Mouse (Mus musculus) kidney, embryonic 15.5 days (tissue): ENCODE data around the gene Cited4. TPM values are rescaled to one million over a fixed set of nuclear protein-coding genes. Genes with fewer than 3 reads are reported as not detected.
A peak's percentile ranks its signal among the peaks of the same experiment; 100 is the strongest.

ENCODE experiments used
- ATAC-seq: fragments of 200-750 bp; cut with Nextera tagmentation; replicated peaks from 2 replicates; pipeline ENCODE4 v1.8.0; 2017; ENCODE audit warnings: moderate TSS enrichment; ENCODE audit not compliant: low FRiP score
- H3K27ac ChIP-seq: fragments of 300-500 bp; sonication (generic); 2 replicates; pipeline ENCODE4 v1.5.1; 2015; ENCODE audit warnings: mild to moderate bottlenecking, inconsistent platforms
- H3K27me3 ChIP-seq: fragments of 300-500 bp; sonication (generic); 2 replicates; pipeline ENCODE4 v1.6.1; 2015; ENCODE audit warnings: inconsistent platforms
- H3K36me3 ChIP-seq: fragments of 300-500 bp; sonication (generic); 2 replicates; pipeline ENCODE4 v1.6.1; 2015; ENCODE audit warnings: inconsistent platforms
- H3K4me1 ChIP-seq: fragments of 300-500 bp; sonication (generic); 2 replicates; pipeline ENCODE4 v1.6.1; 2015; ENCODE audit warnings: inconsistent platforms
- H3K4me2 ChIP-seq: fragments of 300-500 bp; sonication (generic); 2 replicates; pipeline ENCODE4 v1.6.1; 2015; ENCODE audit warnings: moderate library complexity, mild to moderate bottlenecking, inconsistent platforms
- H3K4me3 ChIP-seq: fragments of 300-500 bp; sonication (generic); replicated peaks from 2 replicates; pipeline ENCODE4 v1.5.1; 2015; ENCODE audit warnings: mild to moderate bottlenecking, inconsistent platforms
- H3K9ac ChIP-seq: fragments of 300-500 bp; sonication (generic); 2 replicates; pipeline ENCODE4 v1.6.1; 2015; ENCODE audit warnings: mild to moderate bottlenecking, inconsistent platforms
- H3K9me3 ChIP-seq: fragments of 300-500 bp; sonication (generic); replicated peaks from 2 replicates; pipeline ENCODE4 v1.6.1; 2016; ENCODE audit warnings: inconsistent platforms
- WGBS: fragments of 180-500 bp; shearing (Covaris S2); methylation state at CpG from one replicate; pipeline ENCODE4 v1.1.7; 2015; ENCODE audit warnings: mixed read lengths; 5-methylcytosine and 5-hydroxymethylcytosine counted together
- polyA plus RNA-seq: library from polyadenylated mRNA; unstranded; fragments of >200 nt; fragmentation: Nextera tagmentation; extraction: Ambion mirVana; gene quantifications from 2 replicates; pipeline ENCODE4 v1.2.1, GENCODE M21; 2015

The Cited4 gene
- 11.3 and 12.9 TPM in 2 replicates for polyA plus RNA-seq

- peak within 1 kb of the TSS; percentile 72 for H3K27ac ChIP-seq
- peak within 1 kb of the TSS; percentile 47 for H3K9ac ChIP-seq
- H3K27me3 ChIP-seq, result peaks cover 24% of the 10 kb centered on the region
- H3K4me1 ChIP-seq, result peaks cover 23% of the 10 kb centered on the region
- H3K9me3 ChIP-seq, result no peaks in the 10 kb centered on the region
- peak within 1 kb of the TSS; percentile 54 for H3K4me3 ChIP-seq
- H3K36me3 ChIP-seq, result no peaks in the 10 kb centered on the region
- WGBS, result under 1% methylated on average over 50 of the region's 50 CpGs
- peak within 1 kb of the TSS; percentile 94 for H3K4me2 ChIP-seq
- peak; percentile 95 for ATAC-seq
Measured at GRCm38 (mm10) chr4:120666358-120667024, at the start of gene Cited4. Gene Cited4, plus strand, starts transcription at chr4:120666572.

- no peak overlapping the region for H3K4me3 ChIP-seq
- no peak overlapping the region for H3K27ac ChIP-seq
- H3K27me3 ChIP-seq, result no peaks in the 10 kb centered on the region
- no peak overlapping the region for H3K9ac ChIP-seq
- ATAC-seq, result no peak
- no peak overlapping the region for H3K4me2 ChIP-seq
- no peaks in the 10 kb centered on the region for H3K4me1 ChIP-seq
- no peaks in the 10 kb centered on the region for H3K36me3 ChIP-seq
- WGBS, result 82% methylated on average over 6 of the region's 6 CpGs
- no peaks in the 10 kb centered on the region for H3K9me3 ChIP-seq
Measured at GRCm38 (mm10) chr4:120627728-120628127, 38.6 kb upstream of the Cited4 start.

- ATAC-seq, result no peak
- H3K36me3 ChIP-seq, result no peaks in the 10 kb centered on the region
Measured at GRCm38 (mm10) chr4:120630218-120630931, 36.0 kb upstream of the Cited4 start.

GRCm38 (mm10) chr4:120631828-120632227 is 34.5 kb upstream of the Cited4 start:
- no peaks in the 10 kb centered on the region for H3K27me3 ChIP-seq
- no peak overlapping the region for H3K4me3 ChIP-seq
- no peak overlapping the region for H3K27ac ChIP-seq
- no peaks in the 10 kb centered on the region for H3K4me1 ChIP-seq
- no peak overlapping the region for H3K9ac ChIP-seq
- no peaks in the 10 kb centered on the region for H3K36me3 ChIP-seq
- no peak overlapping the region for H3K4me2 ChIP-seq
- no peaks in the 10 kb centered on the region for H3K9me3 ChIP-seq
- ATAC-seq, result 0 out of 2 replicates have a peak, but pooled peaks have one; percentile 43
- 47% methylated on average over 6 of the region's 6 CpGs for WGBS

More at GRCm38 (mm10) chr4:120630218-120630931, 36.0 kb upstream of the Cited4 start:
- Histone ChIP-seq H3K9me3 (no peaks in the 10 kb centered on the region), H3K4me2 (no peak overlapping the region), H3K27ac (no peak overlapping the region), H3K9ac (no peak overlapping the region), H3K4me3 (no peak overlapping the region), H3K27me3 (no peaks in the 10 kb centered on the region), H3K4me1 (no peaks in the 10 kb centered on the region)
- 76% methylated on average over 8 of the region's 8 CpGs for WGBS

GRCm38 (mm10) chr4:120635351-120635750 is 31.0 kb upstream of the Cited4 start:
- Histone ChIP-seq H3K27me3 (no peaks in the 10 kb centered on the region), H3K4me2 (no peak overlapping the region), H3K4me3 (no peak overlapping the region), H3K4me1 (no peaks in the 10 kb centered on the region), H3K36me3 (no peaks in the 10 kb centered on the region), H3K27ac (no peak overlapping the region), H3K9me3 (no peaks in the 10 kb centered on the region), H3K9ac (no peak overlapping the region)
- WGBS, result 72% methylated on average over 2 of the region's 2 CpGs
- no peak for ATAC-seq

GRCm38 (mm10) chr4:120641946-120642345 is 24.4 kb upstream of the Cited4 start:
- WGBS, result 89% methylated on average over 6 of the region's 6 CpGs
- Histone ChIP-seq H3K27ac (no peak overlapping the region), H3K27me3 (no peaks in the 10 kb centered on the region; the same call in 1 of the 2 replicates), H3K9me3 (no peaks in the 10 kb centered on the region), H3K4me3 (no peak overlapping the region), H3K9ac (no peak overlapping the region), H3K4me2 (no peak overlapping the region), H3K36me3 (no peaks in the 10 kb centered on the region), H3K4me1 (no peaks in the 10 kb centered on the region)
- ATAC-seq, result no peak

GRCm38 (mm10) chr4:120643899-120644298 is 22.5 kb upstream of the Cited4 start:
- H3K4me3 ChIP-seq, result no peak overlapping the region
- H3K9me3 ChIP-seq, result no peaks in the 10 kb centered on the region
- peaks cover 16% of the 10 kb centered on the region for H3K27me3 ChIP-seq
- no peaks in the 10 kb centered on the region for H3K36me3 ChIP-seq
- H3K27ac ChIP-seq, result no peak overlapping the region
- ATAC-seq, result no peak
- no peaks in the 10 kb centered on the region for H3K4me1 ChIP-seq
- H3K4me2 ChIP-seq, result no peak overlapping the region
- WGBS, result 82% methylated on average over 3 of the region's 3 CpGs
- no peak overlapping the region for H3K9ac ChIP-seq

GRCm38 (mm10) chr4:120649369-120650207 is 16.8 kb upstream of the Cited4 start:
- peak; percentile 87 for ATAC-seq
- Histone ChIP-seq H3K9me3 (no peaks in the 10 kb centered on the region), H3K9ac (peak overlapping the region; percentile 43), H3K27ac (no peak overlapping the region), H3K4me1 (peaks cover 11% of the 10 kb centered on the region), H3K4me2 (peak overlapping the region; percentile 91), H3K4me3 (peak overlapping the region; percentile 50), H3K36me3 (no peaks in the 10 kb centered on the region), H3K27me3 (peaks cover 58% of the 10 kb centered on the region)
- 4% methylated on average over 55 of the region's 55 CpGs for WGBS

GRCm38 (mm10) chr4:120650208-120650592 is 16.2 kb upstream of the Cited4 start:
- Histone ChIP-seq H3K36me3 (no peaks in the 10 kb centered on the region), H3K9ac (peak overlapping the region; percentile 43; the same call in 1 of the 2 replicates), H3K4me1 (peaks cover 11% of the 10 kb centered on the region), H3K27ac (no peak overlapping the region), H3K27me3 (peaks cover 58% of the 10 kb centered on the region), H3K4me3 (peak overlapping the region; percentile 50), H3K4me2 (peak overlapping the region; percentile 91), H3K9me3 (no peaks in the 10 kb centered on the region)
- WGBS, result 24% methylated on average over 7 of the region's 7 CpGs
- ATAC-seq, result no peak

GRCm38 (mm10) chr4:120655898-120656297 is 10.5 kb upstream of the Cited4 start:
- no peak overlapping the region for H3K4me2 ChIP-seq
- ATAC-seq, result no peak

GRCm38 (mm10) chr4:120660485-120660884 is 5.9 kb upstream of the Cited4 start:
- H3K4me1 ChIP-seq, result peaks cover 1% of the 10 kb centered on the region; the same call in 1 of the 2 replicates
- no peaks in the 10 kb centered on the region for H3K27me3 ChIP-seq
- no peak overlapping the region for H3K27ac ChIP-seq
- H3K9ac ChIP-seq, result no peak overlapping the region
- H3K4me3 ChIP-seq, result no peak overlapping the region
- no peaks in the 10 kb centered on the region for H3K36me3 ChIP-seq
- ATAC-seq, result no peak
- WGBS, result 64% methylated on average over 4 of the region's 4 CpGs
- H3K4me2 ChIP-seq, result no peak overlapping the region
- H3K9me3 ChIP-seq, result no peaks in the 10 kb centered on the region

More at GRCm38 (mm10) chr4:120655898-120656297, 10.5 kb upstream of the Cited4 start:
- 66% methylated on average over 8 of the region's 8 CpGs for WGBS
- Histone ChIP-seq H3K4me3 (no peak overlapping the region), H3K9ac (no peak overlapping the region), H3K27me3 (peaks cover 22% of the 10 kb centered on the region), H3K4me1 (no peaks in the 10 kb centered on the region), H3K36me3 (no peaks in the 10 kb centered on the region), H3K9me3 (no peaks in the 10 kb centered on the region), H3K27ac (no peak overlapping the region)

- Histone ChIP-seq H3K27ac (no peak overlapping the region), H3K9me3 (no peaks in the 10 kb centered on the region), H3K4me2 (no peak overlapping the region), H3K36me3 (no peaks in the 10 kb centered on the region), H3K4me3 (no peak overlapping the region), H3K4me1 (peaks cover 23% of the 10 kb centered on the region), H3K9ac (no peak overlapping the region), H3K27me3 (peaks cover 24% of the 10 kb centered on the region)
- WGBS, result 73% methylated on average over 2 of the region's 2 CpGs
- ATAC-seq, result no peak
Measured at GRCm38 (mm10) chr4:120664601-120665000, 1.8 kb upstream of the Cited4 start.
